Mouse (Mus musculus) stomach, embryonic 15.5 days (tissue): ENCODE measurements around the gene Fgr. TPM values are rescaled to one million over a fixed set of nuclear protein-coding genes. Genes with fewer than 3 reads are reported as not detected.

Experiments used
- ATAC-seq: fragments of 200-750 bp; cut with Nextera tagmentation; 2 replicates; pipeline ENCODE4 v1.8.0; 2017; ENCODE audit warnings: low read depth, moderate number of reproducible peaks, moderate TSS enrichment; ENCODE audit not compliant: insufficient read depth, low FRiP score
- H3K27ac ChIP-seq: fragments of 300-500 bp; sonication (generic); 2 replicates; pipeline ENCODE4 v1.5.1; 2015; ENCODE audit warnings: mild to moderate bottlenecking, inconsistent platforms
- H3K27me3 ChIP-seq: fragments of 300-500 bp; sonication (generic); replicated peaks from 2 replicates; pipeline ENCODE4 v1.6.1; 2015; ENCODE audit warnings: inconsistent platforms
- H3K36me3 ChIP-seq: fragments of 300-500 bp; sonication (generic); 2 replicates; pipeline ENCODE4 v1.6.1; 2015; ENCODE audit warnings: inconsistent platforms
- H3K4me1 ChIP-seq: fragments of 300-500 bp; sonication (generic); 2 replicates; pipeline ENCODE4 v1.6.1; 2015; ENCODE audit warnings: inconsistent platforms
- H3K4me2 ChIP-seq: fragments of 300-500 bp; sonication (generic); 2 replicates; pipeline ENCODE4 v1.6.1; 2015; ENCODE audit warnings: mild to moderate bottlenecking, inconsistent platforms
- H3K4me3 ChIP-seq: fragments of 300-500 bp; sonication (generic); replicated peaks from 2 replicates; pipeline ENCODE4 v1.5.1; 2015; ENCODE audit warnings: inconsistent platforms
- H3K9ac ChIP-seq: fragments of 300-500 bp; sonication (generic); 2 replicates; pipeline ENCODE4 v1.6.1; 2015; ENCODE audit warnings: inconsistent platforms
- H3K9me3 ChIP-seq: fragments of 300-500 bp; sonication (generic); 2 replicates; pipeline ENCODE4 v1.6.1; 2016; ENCODE audit warnings: inconsistent platforms
- WGBS: fragments of 180-500 bp; shearing (Covaris S2); methylation state at CpG from one replicate; pipeline ENCODE4 v1.1.7; 2015; 5-methylcytosine and 5-hydroxymethylcytosine counted together
- polyA plus RNA-seq: library from polyadenylated mRNA; unstranded; fragments of >200 nt; fragmentation: Nextera tagmentation; extraction: Ambion mirVana; gene quantifications from 2 replicates; pipeline ENCODE4 v1.2.1, GENCODE M21; 2015

The Fgr gene
- polyA plus RNA-seq, 1 experiment from 2014 or later: 1.6 TPM

- Histone ChIP-seq H3K9me3 (no peaks in the 10 kb centered on the region), H3K27ac (peak overlapping the region; percentile 85), H3K36me3 (no peaks in the 10 kb centered on the region), H3K4me3 (no peak overlapping the region), H3K4me1 (peaks cover 76% of the 10 kb centered on the region), H3K27me3 (no peaks in the 10 kb centered on the region), H3K9ac (no peak overlapping the region), H3K4me2 (no peak overlapping the region)
- no peak for ATAC-seq
- 73% methylated on average over 14 of the region's 14 CpGs for WGBS
Observed at GRCm38 (mm10) chr4:133022954-133023635, 49.2 kb downstream of the Fgr start.

- Histone ChIP-seq H3K27me3 (no peaks in the 10 kb centered on the region), H3K4me1 (peaks cover 74% of the 10 kb centered on the region), H3K4me3 (no peak overlapping the region), H3K9me3 (no peaks in the 10 kb centered on the region), H3K36me3 (no peaks in the 10 kb centered on the region), H3K9ac (no peak overlapping the region), H3K27ac (peak overlapping the region; percentile 85), H3K4me2 (no peak overlapping the region)
- ATAC-seq: no peak
- WGBS: 81% methylated on average over 6 of the region's 6 CpGs
Observed at GRCm38 (mm10) chr4:133023636-133024035, 49.7 kb downstream of the Fgr start.

- no peaks in the 10 kb centered on the region for H3K27me3 ChIP-seq
- no peaks in the 10 kb centered on the region for H3K9me3 ChIP-seq
- no peak for ATAC-seq
- peaks cover 78% of the 10 kb centered on the region for H3K4me1 ChIP-seq
- H3K36me3 ChIP-seq: no peaks in the 10 kb centered on the region
- H3K4me2 ChIP-seq: no peak overlapping the region
- WGBS: 14% methylated on average over 3 of the region's 4 CpGs
- no peak overlapping the region for H3K4me3 ChIP-seq
- H3K9ac ChIP-seq: no peak overlapping the region
- peak overlapping the region; percentile 85 for H3K27ac ChIP-seq
Observed at GRCm38 (mm10) chr4:133024404-133024803, 50.5 kb downstream of the Fgr start.

GRCm38 (mm10) chr4:133024969-133025685 is 51.2 kb downstream of the Fgr start:
- peaks cover 73% of the 10 kb centered on the region for H3K4me1 ChIP-seq
- peak overlapping the region; percentile 33; the same call in 1 of the 2 replicates for H3K4me2 ChIP-seq
- no peaks in the 10 kb centered on the region for H3K9me3 ChIP-seq
- no peak overlapping the region for H3K4me3 ChIP-seq
- ATAC-seq: peak; percentile 42; the same call in 1 of the 2 replicates
- H3K27ac ChIP-seq: peak overlapping the region; percentile 85
- no peak overlapping the region for H3K9ac ChIP-seq
- WGBS: 16% methylated on average over 10 of the region's 10 CpGs
- no peaks in the 10 kb centered on the region for H3K36me3 ChIP-seq
- H3K27me3 ChIP-seq: no peaks in the 10 kb centered on the region

GRCm38 (mm10) chr4:133026272-133026671 is 52.4 kb downstream of the Fgr start:
- no peak overlapping the region for H3K4me2 ChIP-seq
- no peak overlapping the region for H3K4me3 ChIP-seq
- no peak for ATAC-seq
- no peak overlapping the region for H3K9ac ChIP-seq
- WGBS: 66% methylated on average over 10 of the region's 10 CpGs
- H3K9me3 ChIP-seq: no peaks in the 10 kb centered on the region
- peak overlapping the region; percentile 85 for H3K27ac ChIP-seq
- no peaks in the 10 kb centered on the region for H3K36me3 ChIP-seq
- no peaks in the 10 kb centered on the region for H3K27me3 ChIP-seq
- H3K4me1 ChIP-seq: peaks cover 62% of the 10 kb centered on the region

- no peaks in the 10 kb centered on the region for H3K36me3 ChIP-seq
- H3K4me3 ChIP-seq: no peak overlapping the region
- H3K4me2 ChIP-seq: no peak overlapping the region
- no peak overlapping the region for H3K9ac ChIP-seq
- 31% methylated on average over 2 of the region's 2 CpGs for WGBS
- no peak for ATAC-seq
- H3K27me3 ChIP-seq: no peaks in the 10 kb centered on the region
- peaks cover 56% of the 10 kb centered on the region for H3K4me1 ChIP-seq
- H3K27ac ChIP-seq: peak overlapping the region; percentile 85; the same call in 1 of the 2 replicates
- no peaks in the 10 kb centered on the region for H3K9me3 ChIP-seq
Observed at GRCm38 (mm10) chr4:133026826-133027375, 53.0 kb downstream of the Fgr start.

GRCm38 (mm10) chr4:133027721-133028120 is 53.8 kb downstream of the Fgr start:
- Histone ChIP-seq H3K9ac (no peak overlapping the region), H3K9me3 (no peaks in the 10 kb centered on the region), H3K27ac (no peak overlapping the region), H3K4me2 (no peak overlapping the region), H3K27me3 (no peaks in the 10 kb centered on the region), H3K36me3 (no peaks in the 10 kb centered on the region), H3K4me1 (peaks cover 47% of the 10 kb centered on the region), H3K4me3 (no peak overlapping the region)
- WGBS: 65% methylated on average over 10 of the region's 10 CpGs
- ATAC-seq: no peak

- ATAC-seq: no peak
- H3K36me3 ChIP-seq: no peaks in the 10 kb centered on the region
- no peaks in the 10 kb centered on the region for H3K9me3 ChIP-seq
- no peaks in the 10 kb centered on the region for H3K27me3 ChIP-seq
- WGBS: 86% methylated on average over 6 of the region's 6 CpGs
- H3K4me3 ChIP-seq: no peak overlapping the region
- H3K9ac ChIP-seq: no peak overlapping the region
- no peak overlapping the region for H3K4me2 ChIP-seq
- no peak overlapping the region for H3K27ac ChIP-seq
- peaks cover 43% of the 10 kb centered on the region for H3K4me1 ChIP-seq
Observed at GRCm38 (mm10) chr4:133028193-133028592, 54.3 kb downstream of the Fgr start.

GRCm38 (mm10) chr4:133028875-133029274 is 55.0 kb downstream of the Fgr start:
- no peaks in the 10 kb centered on the region for H3K27me3 ChIP-seq
- no peak for ATAC-seq
- H3K4me2 ChIP-seq: no peak overlapping the region
- H3K4me1 ChIP-seq: peaks cover 36% of the 10 kb centered on the region
- no peak overlapping the region for H3K27ac ChIP-seq
- no peak overlapping the region for H3K4me3 ChIP-seq
- H3K9ac ChIP-seq: no peak overlapping the region
- no peaks in the 10 kb centered on the region for H3K9me3 ChIP-seq
- WGBS: 85% methylated on average over 6 of the region's 6 CpGs
- H3K36me3 ChIP-seq: no peaks in the 10 kb centered on the region

- no peak for ATAC-seq
- H3K27ac ChIP-seq: no peak overlapping the region
- no peaks in the 10 kb centered on the region for H3K36me3 ChIP-seq
- no peaks in the 10 kb centered on the region for H3K9me3 ChIP-seq
- H3K4me2 ChIP-seq: no peak overlapping the region
- H3K9ac ChIP-seq: no peak overlapping the region
- H3K27me3 ChIP-seq: no peaks in the 10 kb centered on the region
- peaks cover 18% of the 10 kb centered on the region; the same call in 1 of the 2 replicates for H3K4me1 ChIP-seq
- H3K4me3 ChIP-seq: no peak overlapping the region
- WGBS: 83% methylated on average over 8 of the region's 8 CpGs
Observed at GRCm38 (mm10) chr4:133032410-133033095, 58.7 kb downstream of the Fgr start.

GRCm38 (mm10) chr4:133034478-133034877 is 60.6 kb downstream of the Fgr start:
- WGBS: 76% methylated on average over 10 of the region's 10 CpGs
- H3K4me1 ChIP-seq: peaks cover 23% of the 10 kb centered on the region; the same call in 1 of the 2 replicates
- H3K27ac ChIP-seq: no peak overlapping the region
- no peaks in the 10 kb centered on the region for H3K9me3 ChIP-seq
- no peaks in the 10 kb centered on the region for H3K36me3 ChIP-seq
- no peak overlapping the region for H3K4me3 ChIP-seq
- no peak overlapping the region for H3K4me2 ChIP-seq
- no peaks in the 10 kb centered on the region for H3K27me3 ChIP-seq
- ATAC-seq: no peak
- no peak overlapping the region for H3K9ac ChIP-seq

GRCm38 (mm10) chr4:133035446-133035845 is 61.6 kb downstream of the Fgr start:
- Histone ChIP-seq H3K27me3 (no peaks in the 10 kb centered on the region), H3K36me3 (no peaks in the 10 kb centered on the region), H3K9me3 (no peaks in the 10 kb centered on the region), H3K4me2 (no peak overlapping the region), H3K9ac (no peak overlapping the region), H3K27ac (no peak overlapping the region), H3K4me1 (peaks cover 28% of the 10 kb centered on the region; the same call in 1 of the 2 replicates), H3K4me3 (no peak overlapping the region)
- WGBS: 79% methylated on average over 1 of the region's 1 CpGs
- ATAC-seq: no peak
